Mouse (Mus musculus) kidney, postnatal 0 days (tissue): ENCODE data around the gene 2700097O09Rik. TPM values are rescaled to one million over a fixed set of nuclear protein-coding genes. Genes with fewer than 3 reads are reported as not detected.

ENCODE experiments used
- ATAC-seq: fragments of 200-750 bp; cut with Nextera tagmentation; replicated peaks from 2 replicates; pipeline ENCODE4 v1.8.0; 2017; ENCODE audit warnings: low read depth, moderate number of reproducible peaks, moderate TSS enrichment, moderate library complexity; ENCODE audit not compliant: low FRiP score
- DNase-seq: peaks from one replicate; pipeline ENCODE4 v3.0.0-alpha.2; 2016; ENCODE audit warnings: low spot score
- H3K27ac ChIP-seq: fragments of 300-500 bp; sonication (generic); 2 replicates; pipeline ENCODE4 v1.5.1; 2014; ENCODE audit warnings: mild to moderate bottlenecking
- H3K27me3 ChIP-seq: fragments of 300-500 bp; sonication (generic); 2 replicates; pipeline ENCODE4 v1.6.1; 2014; ENCODE audit warnings: low read length, mixed read lengths; ENCODE audit not compliant: insufficient read depth
- H3K36me3 ChIP-seq: fragments of 300-500 bp; sonication (generic); 2 replicates; pipeline ENCODE4 v1.6.1; 2014; ENCODE audit warnings: low read length, mixed read lengths; ENCODE audit not compliant: insufficient read depth
- H3K4me1 ChIP-seq: fragments of 300-500 bp; sonication (generic); replicated peaks from 2 replicates; pipeline ENCODE4 v1.6.1; 2014; ENCODE audit warnings: antibody characterized with exemption, low read length, mixed read lengths; ENCODE audit not compliant: insufficient read depth
- H3K4me2 ChIP-seq: fragments of 300-500 bp; sonication (generic); 2 replicates; pipeline ENCODE4 v1.6.1; 2014; ENCODE audit warnings: mild to moderate bottlenecking, low read length, moderate library complexity, mixed read lengths
- H3K4me3 ChIP-seq: fragments of 300-500 bp; sonication (generic); replicated peaks from 2 replicates; pipeline ENCODE4 v1.5.1; 2014; ENCODE audit warnings: low read depth, low read length
- H3K9ac ChIP-seq: fragments of 300-500 bp; sonication (generic); 2 replicates; pipeline ENCODE4 v1.6.1; 2014; ENCODE audit warnings: low read depth, low read length
- H3K9me3 ChIP-seq: fragments of 300-500 bp; sonication (generic); replicated peaks from 2 replicates; pipeline ENCODE4 v1.6.1; 2016; ENCODE audit warnings: low read length, inconsistent platforms, mixed read lengths
- CTCF ChIP-seq: IDR thresholded peaks from 2 replicates; pipeline ENCODE4 v1.5.1; 2016; ENCODE audit warnings: antibody characterized with exemption, low read depth, mild to moderate bottlenecking, moderate library complexity
- WGBS: fragments of 180-500 bp; shearing (Covaris S2); extraction: QIAGEN DNeasy Blood & Tissue Kit; methylation state at CpG from one replicate; pipeline ENCODE4 v1.1.7; 2014; 5-methylcytosine and 5-hydroxymethylcytosine counted together
- polyA plus RNA-seq: library from polyadenylated mRNA; unstranded; fragments of >200 nt; fragmentation: Nextera tagmentation; extraction: Ambion mirVana; gene quantifications from 2 replicates; pipeline ENCODE4 v1.2.1, GENCODE M21; 2015

Gene 2700097O09Rik
- polyA plus RNA-seq, 1 experiment from 2014 or later: 19.9 TPM

- Histone ChIP-seq H3K4me1 (no peaks in the 10 kb centered on the region), H3K36me3 (no peaks in the 10 kb centered on the region), H3K4me2 (no peak overlapping the region), H3K9ac (no peak overlapping the region), H3K9me3 (no peaks in the 10 kb centered on the region), H3K27me3 (no peaks in the 10 kb centered on the region), H3K27ac (no peak overlapping the region), H3K4me3 (no peak overlapping the region)
- no peak for ATAC-seq
- WGBS: 61% methylated on average over 3 of the region's 3 CpGs
- TF ChIP-seq CTCF: no peak
- DNase-seq: no peak
Observed at GRCm38 (mm10) chr12:54995965-54996364, 83.9 kb downstream of the 2700097O09Rik start.

Other genes starting within 250 kb of the 2700097O09Rik start
- gene Cfl2, start 217.2 kb downstream of the 2700097O09Rik start, polyA plus RNA-seq: 162 and 163 TPM in 2 replicates
- not detected in 2 replicates for gene Gm20403, start 93.6 kb downstream of the 2700097O09Rik start, polyA plus RNA-seq
- gene Baz1a, start 65.8 kb downstream of the 2700097O09Rik start, polyA plus RNA-seq: 13.5 and 15.5 TPM in 2 replicates
- 137 and 157 TPM in 2 replicates for gene Srp54a, start 152 bp upstream of the 2700097O09Rik start, polyA plus RNA-seq
- gene Fam177a, start 44.4 kb upstream of the 2700097O09Rik start, polyA plus RNA-seq: 17.1 and 20.5 TPM in 2 replicates
- 50.0 and 54.3 TPM in 2 replicates for gene Srp54b, start 75.0 kb upstream of the 2700097O09Rik start, polyA plus RNA-seq
- gene 1700047I17Rik2, start 119.5 kb upstream of the 2700097O09Rik start, polyA plus RNA-seq: 0.08 TPM in 1 of 2 replicates, not detected in the other
- gene Srp54c, start 150.1 kb upstream of the 2700097O09Rik start, polyA plus RNA-seq: 70.8 and 77.8 TPM in 2 replicates
- 15.0 and 18.1 TPM in 2 replicates for gene 1110008L16Rik, start 219.5 kb upstream of the 2700097O09Rik start, polyA plus RNA-seq
- 12.9 TPM in 2 replicates for gene Ppp2r3c, start 222.9 kb upstream of the 2700097O09Rik start, polyA plus RNA-seq